Mouse (Mus musculus): Measurements from ENCODE around the gene Rhbdl1. TPM values are rescaled to one million over a fixed set of nuclear protein-coding genes. Genes with fewer than 3 reads are reported as not detected.

Gene Rhbdl1
- polyA plus RNA-seq, 1 experiment from 2014 or later, result 0.35 TPM

DNA sequence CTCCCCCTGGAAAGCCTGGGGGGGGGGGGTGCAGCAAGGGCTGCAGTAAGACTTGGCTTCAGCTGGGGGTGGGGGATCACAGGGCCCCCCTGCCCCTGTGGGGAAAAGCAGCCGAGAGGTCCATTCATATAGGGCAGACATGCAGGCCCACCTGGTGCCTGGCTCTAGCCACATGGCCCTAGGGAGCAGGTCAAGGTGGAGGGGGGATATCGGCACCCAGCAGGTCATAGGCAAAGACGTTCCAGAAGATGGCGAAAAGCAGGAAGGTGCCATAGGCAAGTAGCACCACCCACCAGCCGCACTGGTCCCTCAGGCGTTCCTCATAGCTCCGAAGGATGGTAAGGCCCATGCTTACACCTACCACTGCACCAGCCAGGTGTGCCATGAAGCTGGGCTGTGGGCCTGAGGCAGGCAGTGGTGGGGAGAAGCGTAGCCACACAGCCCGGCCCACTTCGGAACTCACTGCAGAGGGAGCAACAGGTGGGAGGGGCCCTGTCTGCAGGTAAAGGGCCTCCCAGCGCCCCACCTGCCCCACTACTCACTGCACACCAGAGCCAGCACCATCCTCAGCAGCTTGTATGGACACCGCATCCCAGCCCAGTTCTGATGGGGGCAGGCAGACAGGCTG lies 2.4 kb downstream of the Rhbdl1 start:
- H3K4me2 ChIP-seq (ENCODE audit: low read depth, low read length), result peak overlapping the region; percentile 99
- no peak for TF ChIP-seq EP300 (IDR thresholded peaks at IDR 0.05; ENCODE audit: low read depth)
- no peak for TF ChIP-seq CTCF (IDR thresholded peaks at IDR 0.05; ENCODE audit: low read depth)
- ATAC-seq (no peak), DNase-seq (no peak)
- H3K36me3 ChIP-seq (replicated peaks; ENCODE audit: insufficient read depth, low read length), result peaks cover 32% of the 10 kb centered on the region
- peak overlapping the region; percentile 99 for H3K27ac ChIP-seq (ENCODE audit: low read depth)
- H3K4me1 ChIP-seq (ENCODE audit: insufficient read depth), result peaks cover 62% of the 10 kb centered on the region
- no peaks in the 10 kb centered on the region for H3K9me3 ChIP-seq (ENCODE audit: low read length)
- H3K4me3 ChIP-seq (ENCODE audit: low read depth, low read length), result peak overlapping the region; percentile 75
- H3K9ac ChIP-seq (replicated peaks), result peak overlapping the region; percentile 84
- H3K27me3 ChIP-seq (ENCODE audit: insufficient read depth, low read length), result no peaks in the 10 kb centered on the region
- WGBS (ENCODE audit: insufficient replicate concordance), result 76% methylated on average over 12 of the region's 12 CpGs

DNA sequence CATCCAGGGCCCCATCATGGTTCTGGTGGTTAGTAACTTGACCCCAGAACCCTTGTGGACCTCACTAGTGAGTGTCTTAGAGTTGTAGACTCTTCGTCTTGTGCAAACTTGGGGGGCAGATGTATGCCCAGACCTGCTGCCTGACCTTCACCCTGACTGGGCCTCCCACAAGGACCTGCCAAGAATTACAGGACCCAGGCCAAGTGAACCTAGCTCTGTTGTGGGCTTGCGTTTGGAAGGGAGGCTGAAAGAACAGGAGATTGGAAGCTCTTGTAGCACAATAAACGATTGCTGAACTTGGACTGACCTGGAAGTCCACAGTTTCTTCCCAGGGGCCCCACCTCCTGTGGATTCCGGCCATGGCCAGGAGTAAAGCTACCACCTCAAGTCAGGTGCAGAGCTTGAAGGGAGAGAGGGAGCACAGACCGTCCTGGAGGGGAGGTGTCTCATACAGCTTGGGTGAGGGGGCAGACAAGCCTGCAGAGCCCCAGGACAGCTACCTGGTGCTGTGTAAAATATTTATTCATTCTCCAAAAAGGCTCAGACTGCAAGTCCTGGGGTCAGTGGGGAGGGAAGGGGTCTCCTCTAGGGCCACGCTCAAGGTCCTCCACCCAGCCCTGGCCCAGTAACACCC lies 3.0 kb downstream of the Rhbdl1 start:
- H3K36me3 ChIP-seq (replicated peaks; ENCODE audit: insufficient read depth, low read length), result peaks cover 26% of the 10 kb centered on the region
- H3K27me3 ChIP-seq (ENCODE audit: insufficient read depth, low read length), result no peaks in the 10 kb centered on the region
- TF ChIP-seq EP300 (IDR thresholded peaks at IDR 0.05; ENCODE audit: low read depth) (no peak), CTCF (IDR thresholded peaks at IDR 0.05; ENCODE audit: low read depth) (no peak)
- no peak for DNase-seq
- peak overlapping the region; percentile 99 for H3K27ac ChIP-seq (ENCODE audit: low read depth)
- peak overlapping the region; percentile 99 for H3K4me2 ChIP-seq (ENCODE audit: low read depth, low read length)
- no peaks in the 10 kb centered on the region for H3K9me3 ChIP-seq (ENCODE audit: low read length)
- H3K9ac ChIP-seq (replicated peaks), result peak overlapping the region; percentile 84
- no peak for ATAC-seq
- peaks cover 67% of the 10 kb centered on the region for H3K4me1 ChIP-seq (ENCODE audit: insufficient read depth)
- WGBS (ENCODE audit: insufficient replicate concordance), result 33% methylated on average over 6 of the region's 6 CpGs
- peak overlapping the region; percentile 75 for H3K4me3 ChIP-seq (ENCODE audit: low read depth, low read length)

DNA sequence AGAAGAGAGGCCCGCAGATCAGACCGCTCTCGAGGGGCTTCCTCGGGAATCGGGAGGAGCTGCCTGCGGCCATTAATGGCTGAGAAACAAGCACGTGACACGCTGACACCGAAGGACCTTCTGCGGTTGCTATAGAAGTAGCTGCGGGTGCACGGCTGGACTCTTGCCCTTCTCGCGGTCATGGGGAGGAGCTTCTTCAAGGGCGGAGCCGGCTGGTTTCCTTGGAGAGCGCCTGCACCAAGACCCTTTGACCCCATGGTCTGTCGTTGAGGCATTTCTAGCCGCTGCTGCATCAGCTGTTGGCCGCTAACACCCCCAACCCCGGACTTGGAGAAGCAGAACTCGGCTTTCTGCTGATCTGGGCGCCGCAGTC lies 3.8 kb downstream of the Rhbdl1 start, which contains the start of gene Stub1:
Stub1 (minus strand) TSS at position 114 of the 373 bp plus-strand sequence.
- Histone ChIP-seq H3K4me2 (ENCODE audit: low read depth, low read length) (peak within 1 kb of the TSS; percentile 99), H3K9ac (replicated peaks) (peak within 1 kb of the TSS; percentile 84), H3K4me1 (ENCODE audit: insufficient read depth) (peaks cover 67% of the 10 kb centered on the region), H3K9me3 (ENCODE audit: low read length) (no peaks in the 10 kb centered on the region), H3K4me3 (ENCODE audit: low read depth, low read length) (peak within 1 kb of the TSS; percentile 75), H3K27ac (ENCODE audit: low read depth) (peak within 1 kb of the TSS; percentile 99), H3K27me3 (ENCODE audit: insufficient read depth, low read length) (no peaks in the 10 kb centered on the region), H3K36me3 (replicated peaks; ENCODE audit: insufficient read depth, low read length) (peaks cover 21% of the 10 kb centered on the region)
- DNase-seq (peak; percentile 87), ATAC-seq (peak; percentile 66)
- under 1% methylated on average over 24 of the region's 24 CpGs for WGBS (ENCODE audit: insufficient replicate concordance)
- TF ChIP-seq EP300 (IDR thresholded peaks at IDR 0.05; ENCODE audit: low read depth) (no peak), CTCF (IDR thresholded peaks at IDR 0.05; ENCODE audit: low read depth) (no peak)

DNA sequence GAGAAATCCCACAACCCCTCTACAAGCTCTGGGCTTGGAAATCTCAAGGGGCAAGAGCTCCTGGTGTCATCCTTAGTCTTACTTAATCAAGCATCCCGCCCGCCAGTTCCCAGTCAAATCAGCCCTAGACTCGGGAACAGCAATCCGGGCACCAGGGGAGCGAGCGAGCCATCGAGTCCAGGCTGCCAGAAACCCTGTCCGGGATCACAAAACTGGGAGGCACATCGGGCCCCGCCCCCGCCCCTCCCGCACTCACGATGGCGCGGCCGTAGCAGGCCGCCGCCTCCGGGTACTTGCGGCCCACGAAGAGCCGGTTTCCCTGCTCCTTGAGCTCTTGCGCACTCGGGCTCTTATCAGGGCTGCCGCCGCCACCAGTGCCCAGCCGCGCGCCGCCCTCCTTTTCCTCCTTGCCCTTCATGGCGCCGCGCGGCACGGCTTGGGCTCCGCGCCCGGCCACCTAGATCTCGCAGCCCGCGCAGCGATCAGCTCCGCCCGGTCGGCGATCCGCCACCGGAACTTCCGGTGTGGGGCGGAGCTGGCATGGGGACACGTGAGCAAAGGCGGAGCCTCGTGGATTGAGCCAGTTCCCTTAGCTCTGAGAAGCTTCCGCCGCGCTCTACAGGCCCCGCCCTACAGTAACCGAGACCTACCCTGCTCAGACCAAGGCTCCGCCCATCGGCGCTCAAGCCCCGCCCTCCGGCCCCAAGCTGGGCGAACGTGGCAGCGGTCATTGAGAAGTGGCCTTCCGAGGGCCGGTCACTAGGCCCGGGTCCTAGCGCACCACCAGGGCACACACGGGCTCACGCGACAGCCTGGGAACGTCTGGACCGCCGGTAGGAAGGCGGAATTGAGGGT lies 4.4 kb downstream of the Rhbdl1 start:
- Histone ChIP-seq H3K36me3 (replicated peaks; ENCODE audit: insufficient read depth, low read length) (peaks cover 21% of the 10 kb centered on the region), H3K27me3 (ENCODE audit: insufficient read depth, low read length) (no peaks in the 10 kb centered on the region), H3K4me3 (ENCODE audit: low read depth, low read length) (peak overlapping the region; percentile 75), H3K27ac (ENCODE audit: low read depth) (peak overlapping the region; percentile 99), H3K9me3 (ENCODE audit: low read length) (no peaks in the 10 kb centered on the region), H3K4me1 (ENCODE audit: insufficient read depth) (peaks cover 70% of the 10 kb centered on the region), H3K4me2 (ENCODE audit: low read depth, low read length) (peak overlapping the region; percentile 99), H3K9ac (replicated peaks) (peak overlapping the region; percentile 84)
- 1% methylated on average over 66 of the region's 77 CpGs for WGBS (ENCODE audit: insufficient replicate concordance)
- no peak for TF ChIP-seq EP300 (IDR thresholded peaks at IDR 0.05; ENCODE audit: low read depth)
- TF ChIP-seq CTCF (IDR thresholded peaks at IDR 0.05; ENCODE audit: low read depth), result no peak
- ATAC-seq, result peak; percentile 89
- peak; percentile 99 for DNase-seq

DNA sequence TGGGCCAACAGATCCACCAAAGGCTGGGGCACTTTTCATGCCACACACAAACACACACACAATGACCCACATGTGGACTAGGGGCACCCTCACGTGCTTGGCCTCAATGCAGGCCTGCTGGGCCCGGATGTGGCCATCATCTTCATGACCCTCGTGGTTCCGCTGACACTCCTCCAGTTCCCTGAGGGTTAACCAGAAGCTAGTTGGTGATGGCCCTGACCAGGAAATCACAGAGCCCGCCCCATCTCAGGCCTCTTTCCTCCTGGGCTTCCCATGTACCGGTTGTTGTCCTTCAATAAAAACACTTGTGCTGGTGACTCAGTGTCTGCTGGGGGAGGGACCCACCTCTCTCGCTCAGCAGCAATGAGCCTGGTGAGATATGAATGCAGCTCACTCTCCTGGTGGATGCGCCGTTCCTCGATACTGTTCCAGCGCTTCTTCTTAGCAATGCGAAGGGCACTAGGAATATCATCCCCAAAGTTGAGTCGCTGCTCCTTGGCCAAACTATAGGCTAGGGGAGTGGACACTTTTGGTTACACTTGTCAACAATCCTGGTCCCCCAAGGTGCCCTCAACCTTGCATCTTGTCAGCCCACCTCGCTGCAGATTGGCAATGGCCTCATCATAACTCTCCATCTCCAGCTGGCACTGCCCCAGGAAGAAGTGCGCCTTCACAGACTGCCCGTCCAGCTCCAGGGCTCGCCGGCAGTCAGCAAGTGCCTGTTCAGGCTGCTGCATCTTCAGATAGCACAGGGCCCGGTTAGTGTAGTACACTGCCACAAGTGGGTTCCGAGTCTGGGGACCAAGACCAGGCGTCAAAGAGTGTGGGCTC lies 5.4 kb downstream of the Rhbdl1 start:
- peak overlapping the region; percentile 84 for H3K9ac ChIP-seq (replicated peaks)
- 48% methylated on average over 21 of the region's 21 CpGs for WGBS (ENCODE audit: insufficient replicate concordance)
- no peaks in the 10 kb centered on the region for H3K27me3 ChIP-seq (ENCODE audit: insufficient read depth, low read length)
- no peak for TF ChIP-seq EP300 (IDR thresholded peaks at IDR 0.05; ENCODE audit: low read depth)
- no peak for TF ChIP-seq CTCF (IDR thresholded peaks at IDR 0.05; ENCODE audit: low read depth)
- peak overlapping the region; percentile 75 for H3K4me3 ChIP-seq (ENCODE audit: low read depth, low read length)
- peak overlapping the region; percentile 99 for H3K4me2 ChIP-seq (ENCODE audit: low read depth, low read length)
- DNase-seq, result no peak
- peak overlapping the region; percentile 99 for H3K27ac ChIP-seq (ENCODE audit: low read depth)
- no peaks in the 10 kb centered on the region for H3K9me3 ChIP-seq (ENCODE audit: low read length)
- peaks cover 62% of the 10 kb centered on the region for H3K4me1 ChIP-seq (ENCODE audit: insufficient read depth)
- ATAC-seq, result no peak
- H3K36me3 ChIP-seq (replicated peaks; ENCODE audit: insufficient read depth, low read length), result peaks cover 27% of the 10 kb centered on the region
